Comparison of ENCODE assay signal across 17 mouse cellular contexts in the genomic region with DNA sequence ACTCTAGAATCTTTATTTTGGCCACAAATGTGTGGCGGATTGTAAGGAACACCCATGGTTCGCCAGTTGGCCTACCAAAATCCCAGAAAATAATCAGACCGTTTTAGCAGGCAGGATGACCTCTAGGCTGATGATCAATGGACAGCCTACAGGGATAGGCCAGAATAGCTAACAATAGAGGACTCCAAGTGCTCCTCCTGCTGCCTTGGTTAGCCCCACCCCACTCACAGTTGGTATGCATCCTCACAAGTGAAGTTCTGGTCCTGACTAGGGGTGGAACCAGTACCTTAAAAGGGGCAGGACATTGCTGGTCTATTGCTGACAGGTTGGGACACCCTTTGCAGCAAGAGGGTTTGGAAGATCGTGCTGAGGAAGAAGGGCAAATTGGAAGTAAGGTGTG. TPM values are rescaled to one million over a fixed set of nuclear protein-coding genes. Genes with fewer than 3 reads are reported as not detected.
DNase-seq lines count a peak whose midpoint lies in the region; ATAC-seq lines count a peak whose summit lies in the region.
"Had no signal": no experiment of that assay in that cellular context is flagged by ENCODE, and none has a peak within 500 bp of the region (broad histone marks: within the 10 kb centered on the region; RNA-seq: fewer than 3 reads in every experiment).

No protein-coding gene starts in this region.

- H3K9me3 ChIP-seq in heart, embryonic 15.5 days (replicated peaks), result no peaks in the 10 kb centered on the region
- no peaks in the 10 kb centered on the region for H3K9me3 ChIP-seq in midbrain, embryonic 11.5 days (ENCODE audit: control insufficient read depth, low read length)
- no peaks in the 10 kb centered on the region for H3K9me3 ChIP-seq in midbrain, embryonic 13.5 days
- no peaks in the 10 kb centered on the region for H3K9me3 ChIP-seq in liver, embryonic 13.5 days (replicated peaks)
- H3K9me3 ChIP-seq: hindbrain, embryonic 15.5 days; intestine, embryonic 15.5 days; midbrain, embryonic 12.5 days had no signal

- H3K4me2 ChIP-seq in heart, embryonic 15.5 days, result 0 out of 2 replicates have a peak overlapping the region, but pooled peaks have one; percentile 95
- no peak overlapping the region for H3K4me2 ChIP-seq in midbrain, embryonic 11.5 days
- no peak overlapping the region for H3K4me2 ChIP-seq in midbrain, embryonic 13.5 days (replicated peaks)
- H3K4me2 ChIP-seq in liver, embryonic 13.5 days, result no peak overlapping the region

- no peak overlapping the region for H3K4me3 ChIP-seq in heart, embryonic 15.5 days
- no peak overlapping the region for H3K4me3 ChIP-seq in midbrain, embryonic 11.5 days (ENCODE audit: low read depth, low read length)
- H3K4me3 ChIP-seq in midbrain, embryonic 13.5 days (replicated peaks), result no peak overlapping the region
- peak overlapping the region; percentile 61; the same call in 1 of the 2 replicates for H3K4me3 ChIP-seq in liver, embryonic 13.5 days (replicated peaks)

- peaks cover 50% of the 10 kb centered on the region for H3K4me1 ChIP-seq in heart, embryonic 15.5 days (replicated peaks)
- H3K4me1 ChIP-seq in midbrain, embryonic 11.5 days (ENCODE audit: control insufficient read depth, insufficient read depth, low read length), result peaks cover 23% of the 10 kb centered on the region
- H3K4me1 ChIP-seq in midbrain, embryonic 13.5 days (replicated peaks), result peaks cover 36% of the 10 kb centered on the region
- peaks cover 68% of the 10 kb centered on the region for H3K4me1 ChIP-seq in liver, embryonic 13.5 days (replicated peaks)

- H3K27ac ChIP-seq in heart, embryonic 15.5 days, result no peak overlapping the region
- no peak overlapping the region for H3K27ac ChIP-seq in midbrain, embryonic 11.5 days (ENCODE audit: low read depth, low read length)
- H3K27ac ChIP-seq in midbrain, embryonic 13.5 days, result no peak overlapping the region
- H3K27ac ChIP-seq in liver, embryonic 13.5 days, result no peak overlapping the region
- H3K27ac ChIP-seq: hindbrain, embryonic 15.5 days; intestine, embryonic 15.5 days; midbrain, embryonic 12.5 days had no signal

- H3K36me3 ChIP-seq in heart, embryonic 15.5 days, result no peaks in the 10 kb centered on the region
- H3K36me3 ChIP-seq in midbrain, embryonic 11.5 days (ENCODE audit: control insufficient read depth, insufficient read depth, low read length), result no peaks in the 10 kb centered on the region
- H3K36me3 ChIP-seq in midbrain, embryonic 13.5 days, result no peaks in the 10 kb centered on the region
- H3K36me3 ChIP-seq in liver, embryonic 13.5 days, result no peaks in the 10 kb centered on the region
- H3K36me3 ChIP-seq: hindbrain, embryonic 15.5 days; intestine, embryonic 15.5 days; midbrain, embryonic 12.5 days had no signal

- no peak for DNase-seq in heart, adult 9 months (ENCODE audit: low spot score in 2 of 2)
- DNase-seq in midbrain, embryonic 11.5 days (ENCODE audit: low spot score, missing footprints), result peak; percentile 86
- peak; percentile 67 for DNase-seq in ZHBTc4 (ENCODE audit: low read depth, low spot score)
- DNase-seq in liver, embryonic 13.5 days, result no peak
- DNase-seq: adrenal gland, adult 8-10 months; cerebellum, adult 11-12 months; cerebellum, postnatal 10 days; heart, postnatal 4 days; kidney, adult 8-10 months; kidney, postnatal 14 days; lung, postnatal 14 days had no signal

- ATAC-seq in heart, embryonic 15.5 days (replicated peaks; ENCODE audit: insufficient number of reproducible peaks, insufficient read depth, low FRiP score, low read depth), result no peak
- no peak for ATAC-seq in midbrain, embryonic 11.5 days (ENCODE audit: low FRiP score)
- ATAC-seq in midbrain, embryonic 13.5 days, result no peak
- no peak for ATAC-seq in liver, embryonic 13.5 days (ENCODE audit: low read depth)
- no peak for ATAC-seq in CD4-positive, CD25-positive, alpha-beta regulatory T cell, adult 4 months

- peaks cover 54% of the 10 kb centered on the region for H3K27me3 ChIP-seq in heart, embryonic 15.5 days
- H3K27me3 ChIP-seq in midbrain, embryonic 11.5 days (ENCODE audit: control insufficient read depth, insufficient read depth, low read length), result peaks cover 66% of the 10 kb centered on the region
- peaks cover 70% of the 10 kb centered on the region for H3K27me3 ChIP-seq in midbrain, embryonic 13.5 days
- peaks cover 70% of the 10 kb centered on the region for H3K27me3 ChIP-seq in liver, embryonic 13.5 days

- WGBS in heart, embryonic 15.5 days, result 78% methylated on average over 4 of the region's 4 CpGs
- WGBS in midbrain, embryonic 11.5 days, result 30% methylated on average over 4 of the region's 4 CpGs
- WGBS in midbrain, embryonic 13.5 days, result 31% methylated on average over 4 of the region's 4 CpGs
- 55% methylated on average over 4 of the region's 4 CpGs for WGBS in liver, embryonic 13.5 days (ENCODE audit: insufficient replicate concordance)

- no peak overlapping the region for H3K9ac ChIP-seq in heart, embryonic 15.5 days
- no peak overlapping the region for H3K9ac ChIP-seq in midbrain, embryonic 11.5 days (ENCODE audit: low read length)
- no peak overlapping the region for H3K9ac ChIP-seq in midbrain, embryonic 13.5 days (replicated peaks)
- H3K9ac ChIP-seq in liver, embryonic 13.5 days, result no peak overlapping the region

RNA-seq across cellular contexts. Expression of a gene that starts 1.3 kb away (rescaled TPM):
- 5.9 and 6.7 TPM in 2 replicates for polyA plus RNA-seq in heart, embryonic 15.5 days (2015; fragmentation: Nextera tagmentation; extraction: Ambion mirVana)
- 14.2 and 16.7 TPM in 2 replicates for polyA plus RNA-seq in midbrain, embryonic 11.5 days (2014; fragmentation: Nextera tagmentation; extraction: Ambion mirVana)
- 33.0 and 33.9 TPM in 2 replicates for polyA plus RNA-seq in midbrain, embryonic 13.5 days (2015; fragmentation: Nextera tagmentation; extraction: Ambion mirVana)
- 4.0 and 4.2 TPM in 2 replicates for polyA plus RNA-seq in liver, embryonic 13.5 days (2015; fragmentation: Nextera tagmentation; extraction: Ambion mirVana)
- 10 to 100 TPM; 11.3 to 14.2 TPM for polyA plus RNA-seq in CD4-positive, CD25-positive, alpha-beta regulatory T cell, adult 4 months (2017; shearing (Covaris generic))

RNA-seq across cellular contexts. Expression of a gene that starts 5.3 kb away (rescaled TPM):
- 2.1 and 4.2 TPM in 2 replicates for polyA plus RNA-seq in heart, embryonic 15.5 days (2015; fragmentation: Nextera tagmentation; extraction: Ambion mirVana)
- 0.27 and 0.40 TPM in 2 replicates for polyA plus RNA-seq in midbrain, embryonic 11.5 days (2014; fragmentation: Nextera tagmentation; extraction: Ambion mirVana)
- 0.48 and 0.82 TPM in 2 replicates for polyA plus RNA-seq in midbrain, embryonic 13.5 days (2015; fragmentation: Nextera tagmentation; extraction: Ambion mirVana)
- polyA plus RNA-seq in liver, embryonic 13.5 days (2015; fragmentation: Nextera tagmentation; extraction: Ambion mirVana), result 0.12 and 0.16 TPM in 2 replicates
- not detected for polyA plus RNA-seq in CD4-positive, CD25-positive, alpha-beta regulatory T cell, adult 4 months (2017; shearing (Covaris generic))

RNA-seq across cellular contexts. Expression of a gene that starts 22.0 kb away (rescaled TPM):
- polyA plus RNA-seq in heart, embryonic 15.5 days (2015; fragmentation: Nextera tagmentation; extraction: Ambion mirVana), result 7.6 and 9.3 TPM in 2 replicates
- 13.2 and 13.3 TPM in 2 replicates for polyA plus RNA-seq in midbrain, embryonic 11.5 days (2014; fragmentation: Nextera tagmentation; extraction: Ambion mirVana)
- polyA plus RNA-seq in midbrain, embryonic 13.5 days (2015; fragmentation: Nextera tagmentation; extraction: Ambion mirVana), result 13.1 and 13.9 TPM in 2 replicates
- 4.0 and 4.2 TPM in 2 replicates for polyA plus RNA-seq in liver, embryonic 13.5 days (2015; fragmentation: Nextera tagmentation; extraction: Ambion mirVana)
- 10 to 100 TPM; 30.9 to 38.6 TPM for polyA plus RNA-seq in CD4-positive, CD25-positive, alpha-beta regulatory T cell, adult 4 months (2017; shearing (Covaris generic))

RNA-seq across cellular contexts. Expression of a gene that starts 25.0 kb away (rescaled TPM):
- 10.7 and 13.7 TPM in 2 replicates for polyA plus RNA-seq in heart, embryonic 15.5 days (2015; fragmentation: Nextera tagmentation; extraction: Ambion mirVana)
- polyA plus RNA-seq in midbrain, embryonic 11.5 days (2014; fragmentation: Nextera tagmentation; extraction: Ambion mirVana), result 7.5 and 9.8 TPM in 2 replicates
- 40.7 and 50.1 TPM in 2 replicates for polyA plus RNA-seq in midbrain, embryonic 13.5 days (2015; fragmentation: Nextera tagmentation; extraction: Ambion mirVana)
- polyA plus RNA-seq in liver, embryonic 13.5 days (2015; fragmentation: Nextera tagmentation; extraction: Ambion mirVana), result 3.2 and 3.9 TPM in 2 replicates
- polyA plus RNA-seq in CD4-positive, CD25-positive, alpha-beta regulatory T cell, adult 4 months (2017; shearing (Covaris generic)), result 10 to 100 TPM; 23.3 to 61.6 TPM

RNA-seq across cellular contexts. Expression of a gene that starts 41.3 kb away (rescaled TPM):
- polyA plus RNA-seq in heart, embryonic 15.5 days (2015; fragmentation: Nextera tagmentation; extraction: Ambion mirVana), result 1,310 and 1,493 TPM in 2 replicates
- 2,214 and 2,255 TPM in 2 replicates for polyA plus RNA-seq in midbrain, embryonic 11.5 days (2014; fragmentation: Nextera tagmentation; extraction: Ambion mirVana)
- 1,161 and 1,231 TPM in 2 replicates for polyA plus RNA-seq in midbrain, embryonic 13.5 days (2015; fragmentation: Nextera tagmentation; extraction: Ambion mirVana)
- polyA plus RNA-seq in liver, embryonic 13.5 days (2015; fragmentation: Nextera tagmentation; extraction: Ambion mirVana), result 1,202 and 1,287 TPM in 2 replicates
- polyA plus RNA-seq in CD4-positive, CD25-positive, alpha-beta regulatory T cell, adult 4 months (2017; shearing (Covaris generic)), result 100 to 1,000 TPM; 419 to 534 TPM

Comparison
In these comparisons a context has a peak if more than half of its experiments do, and no peak if none do; other contexts are left out.
1. DNase-seq: peak in midbrain, embryonic 11.5 days (single experiment) and ZHBTc4 (single experiment); none in heart, adult 9 months (0 of 2) and liver, embryonic 13.5 days (single experiment).